Mouse (Mus musculus) embryo, embryonic 11.5 days (tissue): ENCODE results near the gene Smok3b.

Experiments
- DNase-seq: peaks from one replicate; pipeline ENCODE4 v3.0.0-alpha.2; 2012; ENCODE audit warnings: low read depth, low spot score

Smok3b gene

GRCm38 (mm10) chr5:138085421-138085911 lies 64.2 kb downstream of the Smok3b start:
- DNase-seq: no peak

- DNase-seq: no peak
Observed at GRCm38 (mm10) chr5:138086842-138087241, 65.6 kb downstream of the Smok3b start.

- DNase-seq: no peak
Observed at GRCm38 (mm10) chr5:138088366-138088765, 67.1 kb downstream of the Smok3b start.

DNA sequence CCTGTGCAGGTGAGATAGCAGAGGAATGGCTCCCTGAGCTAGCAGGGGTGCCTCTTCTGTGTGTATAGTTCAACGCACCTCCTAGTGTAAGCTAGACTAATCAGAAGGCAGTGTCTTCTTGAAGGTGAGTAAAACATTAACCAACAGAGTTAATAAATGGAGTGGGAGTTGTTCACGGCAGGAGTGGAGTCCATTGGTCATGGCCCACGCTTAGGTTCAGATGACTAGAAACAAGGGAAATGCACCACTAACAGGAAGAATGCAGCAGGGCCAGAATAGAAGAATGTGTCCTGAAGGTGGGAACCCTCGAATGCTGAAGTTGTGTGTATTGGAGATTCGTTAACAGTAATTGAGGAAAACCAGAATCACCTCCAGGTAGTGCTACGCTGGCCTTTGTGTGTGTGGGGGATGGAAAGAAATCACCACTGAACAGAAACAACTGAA lies 67.9 kb downstream of the Smok3b start:
- DNase-seq: no peak

DNA sequence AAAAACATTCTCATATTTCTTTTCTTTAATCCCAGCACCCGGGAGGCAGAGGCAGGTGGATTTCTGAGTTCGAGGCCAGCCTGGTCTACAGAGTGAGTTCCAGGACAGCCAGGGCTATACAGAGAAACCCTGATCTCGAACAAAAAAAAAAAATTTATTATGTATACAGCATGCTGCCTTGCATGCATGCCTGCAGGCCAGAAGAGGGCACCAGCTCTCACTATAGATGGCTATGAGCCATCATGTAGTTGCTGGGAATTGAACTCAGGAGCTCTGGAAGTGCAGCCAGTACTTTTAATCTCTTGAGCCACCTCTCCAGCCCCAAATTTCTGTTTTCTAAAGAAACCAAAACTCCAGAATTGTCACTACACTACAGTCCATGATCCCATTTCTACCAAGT lies 69.0 kb downstream of the Smok3b start:
- DNase-seq: no peak

DNA sequence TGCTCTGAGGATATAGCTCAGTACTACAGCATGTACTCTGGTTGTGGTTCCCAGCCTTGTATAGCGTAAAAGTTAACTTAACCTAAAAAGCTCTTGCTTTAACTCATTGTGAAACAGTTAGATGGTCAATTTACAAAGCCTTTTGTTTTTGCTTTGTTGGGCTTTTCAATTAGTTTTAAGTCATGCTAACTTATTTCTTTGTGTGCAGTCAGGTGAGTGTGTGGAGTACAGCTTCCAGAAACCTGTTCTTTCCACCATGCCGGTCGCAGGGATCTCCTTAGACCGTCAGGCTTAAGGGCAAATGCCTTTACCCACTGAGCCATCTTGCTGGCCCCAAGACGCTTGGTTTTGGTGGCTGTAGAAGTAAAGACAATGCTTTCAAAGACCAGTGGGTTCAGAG lies 69.5 kb downstream of the Smok3b start:
- no peak for DNase-seq

DNA sequence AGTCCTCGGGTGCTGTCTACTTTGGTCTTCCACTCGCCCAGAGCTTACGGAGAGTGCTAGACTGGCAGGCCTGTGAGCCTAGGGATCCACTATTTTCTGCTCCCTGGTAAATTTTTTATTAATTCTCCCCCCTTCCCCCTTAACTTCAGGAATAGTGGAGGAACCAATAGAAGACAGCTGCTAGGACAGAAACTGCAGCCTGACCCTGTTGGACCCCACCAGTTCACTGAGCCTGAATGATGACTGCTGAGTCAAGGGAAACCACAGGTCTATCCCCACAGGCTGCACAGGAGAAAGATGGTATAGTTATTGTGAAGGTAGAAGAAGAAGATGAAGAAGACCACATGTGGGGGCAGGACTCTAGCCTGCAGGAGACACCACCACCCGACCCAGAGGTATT lies 71.5 kb downstream of the Smok3b start:
- no peak for DNase-seq

- DNase-seq: no peak
Observed at GRCm38 (mm10) chr5:138094474-138094873, 73.2 kb downstream of the Smok3b start.
